Mouse (Mus musculus) C2C12 (cell line): ENCODE measurements around the gene Rasgrp3. TPM values are rescaled to one million over a fixed set of nuclear protein-coding genes. Genes with fewer than 3 reads are reported as not detected.

Source experiments
- H3K27me3 ChIP-seq: one replicate; pipeline ENCODE4 v1.6.1; 2011; ENCODE audit not compliant: control insufficient read depth, insufficient read depth, insufficient read length
- H3K36me3 ChIP-seq: one replicate; pipeline ENCODE4 v1.6.1; 2011; ENCODE audit not compliant: control insufficient read depth, insufficient read depth
- H3K4me3 ChIP-seq: one replicate; pipeline ENCODE4 v1.5.1; 2011; ENCODE audit warnings: mild to moderate bottlenecking, control low read depth; ENCODE audit not compliant: poor library complexity, insufficient read depth, severe bottlenecking
- H3K79me2 ChIP-seq: one replicate; pipeline ENCODE4 v1.6.1; 2011; ENCODE audit not compliant: control insufficient read depth, insufficient read depth
- H3K79me3 ChIP-seq: one replicate; pipeline ENCODE4 v1.6.1; 2011; ENCODE audit warnings: low read depth, control low read depth
- H3ac ChIP-seq: one replicate; pipeline ENCODE3; 2011; ENCODE audit warnings: low read depth; ENCODE audit not compliant: control insufficient read depth, insufficient read length
- CEBPB ChIP-seq: IDR thresholded peaks from one replicate; pipeline ENCODE4 v1.6.1; 2011; ENCODE audit warnings: low read depth, mild to moderate bottlenecking, control low read depth, moderate library complexity
- CTCF ChIP-seq: IDR thresholded peaks from one replicate; pipeline ENCODE4 v1.5.1; 2011; ENCODE audit not compliant: control insufficient read depth, insufficient read depth, insufficient read length
- FOSL1 ChIP-seq: IDR thresholded peaks from one replicate; pipeline ENCODE4 v1.8.0; 2011; ENCODE audit warnings: mild to moderate bottlenecking, low read length; ENCODE audit not compliant: poor library complexity, insufficient read depth, severe bottlenecking
- MAX ChIP-seq: IDR thresholded peaks from one replicate; pipeline ENCODE4 v1.6.1; 2011; ENCODE audit warnings: mild to moderate bottlenecking, control low read depth
- MYOD1 ChIP-seq: IDR thresholded peaks from one replicate; pipeline ENCODE4 v1.6.1; 2011; ENCODE audit warnings: low read depth; ENCODE audit not compliant: control insufficient read depth, insufficient read length
- MYOG ChIP-seq: IDR thresholded peaks from one replicate; pipeline ENCODE4 v1.6.1; 2011; ENCODE audit not compliant: control insufficient read depth, insufficient read length; ENCODE audit errors: extremely low read depth
- USF1 ChIP-seq: IDR thresholded peaks from one replicate; pipeline ENCODE4 v1.6.1; 2011; ENCODE audit warnings: low read depth, mild to moderate bottlenecking, control low read depth, moderate library complexity
- polyA plus RNA-seq: library from polyadenylated mRNA; unstranded; fragments of >200 nt; fragmentation: generic; extraction: Trizol; gene quantifications from one replicate; pipeline ENCODE4 v1.2.1, GENCODE M21; 2012; ENCODE audit warnings: missing spikeins

The Rasgrp3 gene
- polyA plus RNA-seq, 1 experiment: 0.05 TPM

DNA sequence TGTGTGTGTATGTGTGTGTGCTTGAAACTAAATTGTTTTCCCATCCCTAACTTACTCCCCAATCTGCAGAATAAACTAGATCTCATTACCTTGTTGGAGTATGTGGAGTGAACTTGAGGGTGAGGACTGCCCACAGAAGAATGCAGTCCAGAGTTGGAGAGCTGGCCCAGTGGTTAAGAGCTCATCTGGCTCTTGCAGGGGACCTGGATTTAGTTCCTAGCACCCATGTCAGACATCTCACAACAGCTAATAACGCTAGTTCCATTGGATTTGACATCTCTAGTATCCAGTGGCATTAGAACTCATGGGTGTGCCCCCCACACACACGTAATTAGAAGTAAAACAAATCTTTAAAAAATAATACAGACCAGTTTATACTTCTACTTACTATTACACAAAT is 1.5 kb upstream of the Rasgrp3 start:
- TF ChIP-seq CEBPB (no peak), CTCF (no peak), FOSL1 (no peak), MAX (no peak), USF1 (no peak), MYOD1 (no peak), MYOG (no peak)
- H3K4me3 ChIP-seq: no peak overlapping the region
- no peaks in the 10 kb centered on the region for H3K79me3 ChIP-seq
- no peaks in the 10 kb centered on the region for H3K79me2 ChIP-seq
- no peaks in the 10 kb centered on the region for H3K36me3 ChIP-seq
- H3K27me3 ChIP-seq: no peaks in the 10 kb centered on the region
- no peak overlapping the region for H3ac ChIP-seq

DNA sequence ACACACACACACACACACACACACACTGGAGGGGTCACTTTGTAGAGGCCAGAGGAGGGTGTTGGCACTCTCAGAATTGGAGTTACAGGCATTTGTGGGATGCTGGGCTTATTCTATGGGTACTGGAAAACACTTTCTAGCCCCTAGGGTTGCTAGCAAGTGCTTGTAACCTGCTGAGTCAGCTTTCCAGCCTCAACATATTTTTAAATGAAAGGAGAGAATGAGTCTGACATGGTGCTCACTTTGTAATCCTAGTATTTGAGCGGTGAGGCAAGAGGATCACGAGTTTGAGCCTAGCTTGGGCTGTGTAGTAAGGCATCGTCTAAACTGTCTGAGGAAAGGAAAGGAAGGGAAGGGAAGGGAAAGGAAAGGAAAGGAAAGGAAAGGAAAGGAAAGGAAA is 825 bp upstream of the Rasgrp3 start:
- no peaks in the 10 kb centered on the region for H3K79me2 ChIP-seq
- H3K27me3 ChIP-seq: no peaks in the 10 kb centered on the region
- TF ChIP-seq MYOD1 (no peak), MAX (no peak), CTCF (no peak), MYOG (no peak), USF1 (no peak), FOSL1 (no peak), CEBPB (no peak)
- H3ac ChIP-seq: no peak overlapping the region
- no peak overlapping the region for H3K4me3 ChIP-seq
- H3K36me3 ChIP-seq: no peaks in the 10 kb centered on the region
- H3K79me3 ChIP-seq: no peaks in the 10 kb centered on the region

DNA sequence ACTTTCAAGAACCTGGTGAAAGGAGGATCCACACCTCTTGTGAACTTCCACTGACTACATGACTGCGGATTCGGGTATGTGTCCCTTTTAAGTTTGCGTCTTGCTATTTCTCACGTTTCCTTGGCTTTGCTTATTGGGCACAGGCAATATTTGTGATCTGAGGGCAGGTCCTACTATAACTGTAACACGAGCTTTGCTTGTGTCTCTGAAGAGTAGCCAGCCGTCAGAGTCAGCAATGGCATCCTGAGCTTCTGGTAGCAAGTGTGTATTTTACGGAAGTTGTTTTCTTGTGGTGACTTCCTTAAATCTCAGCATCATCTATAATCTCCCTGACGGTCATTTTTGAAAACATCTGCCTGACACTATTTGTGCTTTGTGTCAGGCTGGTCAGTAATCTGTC is 399 bp downstream of the Rasgrp3 start:
- H3ac ChIP-seq: no peak overlapping the region
- H3K4me3 ChIP-seq: no peak overlapping the region
- TF ChIP-seq CTCF (no peak), MYOG (no peak), USF1 (no peak), MYOD1 (no peak), MAX (no peak)
- H3K79me2 ChIP-seq: no peaks in the 10 kb centered on the region
- H3K79me3 ChIP-seq: no peaks in the 10 kb centered on the region
- H3K36me3 ChIP-seq: no peaks in the 10 kb centered on the region
- H3K27me3 ChIP-seq: no peaks in the 10 kb centered on the region

DNA sequence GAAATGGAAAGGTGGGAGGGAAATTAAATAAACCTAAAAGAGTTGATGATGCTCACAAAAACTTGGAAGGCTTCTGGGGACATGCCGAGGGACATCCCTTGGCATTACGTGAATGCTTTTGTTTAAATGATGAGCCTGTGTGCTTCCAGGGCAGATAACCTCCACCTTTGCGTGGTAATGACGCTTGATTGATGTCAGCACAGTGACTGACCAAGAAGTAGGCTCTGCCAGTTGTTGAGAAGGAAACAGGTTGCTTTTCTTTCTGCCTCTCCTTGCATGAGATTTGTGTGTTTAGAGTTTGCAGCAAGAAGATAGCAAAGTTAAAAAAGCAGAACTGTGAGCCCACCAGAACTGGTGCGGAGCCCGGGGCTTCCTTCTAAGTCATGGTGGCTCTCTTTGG is 1.1 kb downstream of the Rasgrp3 start:
- no peak overlapping the region for H3ac ChIP-seq
- H3K4me3 ChIP-seq: no peak overlapping the region
- no peak for TF ChIP-seq MAX
- TF ChIP-seq MYOD1: no peak
- no peak for TF ChIP-seq MYOG
- no peak for TF ChIP-seq CEBPB
- no peak for TF ChIP-seq FOSL1
- no peak for TF ChIP-seq USF1
- no peak for TF ChIP-seq CTCF
- no peaks in the 10 kb centered on the region for H3K79me2 ChIP-seq
- H3K79me3 ChIP-seq: no peaks in the 10 kb centered on the region
- no peaks in the 10 kb centered on the region for H3K27me3 ChIP-seq
- H3K36me3 ChIP-seq: no peaks in the 10 kb centered on the region

DNA sequence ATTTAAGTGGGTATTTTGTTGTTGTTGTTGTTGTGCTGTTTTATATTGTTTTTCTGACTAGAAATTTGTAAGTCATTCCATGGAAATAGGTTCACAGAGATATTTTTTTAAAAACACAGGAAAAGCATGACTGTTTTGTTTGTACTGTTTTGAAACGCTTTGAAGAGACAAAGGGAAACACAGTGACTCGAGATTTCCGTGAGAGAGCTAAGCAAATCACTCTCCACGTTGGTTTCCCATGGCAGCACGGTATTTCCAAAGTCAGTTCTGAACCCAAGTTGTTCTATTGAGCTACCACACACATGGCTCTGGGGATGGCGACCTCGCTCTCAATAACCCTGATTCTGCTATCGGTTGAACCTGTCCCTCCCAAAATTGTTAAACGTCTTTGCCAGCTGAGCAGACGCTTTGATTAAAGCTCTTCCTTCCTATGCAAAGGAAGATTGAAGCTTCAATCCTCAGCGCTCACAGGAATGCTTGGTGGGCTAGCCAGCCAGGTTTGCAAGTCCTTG is 1.6 kb downstream of the Rasgrp3 start:
- Histone ChIP-seq H3ac (no peak overlapping the region), H3K79me2 (no peaks in the 10 kb centered on the region), H3K79me3 (no peaks in the 10 kb centered on the region), H3K27me3 (no peaks in the 10 kb centered on the region), H3K36me3 (no peaks in the 10 kb centered on the region), H3K4me3 (no peak overlapping the region)
- no peak for TF ChIP-seq FOSL1
- TF ChIP-seq CTCF: no peak
- TF ChIP-seq USF1: no peak
- TF ChIP-seq MYOG: no peak
- no peak for TF ChIP-seq MYOD1
- no peak for TF ChIP-seq CEBPB
- TF ChIP-seq MAX: no peak

DNA sequence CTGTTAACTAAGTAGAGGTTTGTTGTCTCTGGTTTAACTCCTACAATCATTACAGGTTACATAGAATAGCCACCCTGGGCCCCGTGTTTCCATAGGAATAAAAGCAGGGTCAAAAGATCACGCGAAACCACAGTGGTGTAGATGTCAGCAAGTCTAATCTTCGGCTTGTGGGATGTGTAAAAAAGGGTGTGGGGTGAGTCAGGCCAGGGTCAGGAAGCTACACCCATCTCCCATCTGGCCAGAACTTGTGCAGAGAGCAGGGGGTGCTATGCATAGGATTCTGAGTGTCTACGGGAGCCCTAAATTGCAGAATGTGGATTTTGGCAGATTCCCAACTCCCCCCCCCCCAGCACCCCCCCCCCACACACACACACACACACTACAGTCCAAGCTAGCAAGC is 2.5 kb downstream of the Rasgrp3 start:
- no peaks in the 10 kb centered on the region for H3K36me3 ChIP-seq
- no peak overlapping the region for H3K4me3 ChIP-seq
- TF ChIP-seq MYOG (no peak), MYOD1 (no peak), FOSL1 (no peak), MAX (no peak), CTCF (no peak), CEBPB (no peak)
- H3K79me3 ChIP-seq: no peaks in the 10 kb centered on the region
- no peaks in the 10 kb centered on the region for H3K27me3 ChIP-seq
- H3ac ChIP-seq: no peak overlapping the region
- no peaks in the 10 kb centered on the region for H3K79me2 ChIP-seq
